Mouse (Mus musculus): ENCODE measurements around the gene Kcnmb1. TPM values are rescaled to one million over a fixed set of nuclear protein-coding genes. Genes with fewer than 3 reads are reported as not detected.

Kcnmb1 gene
- total and polyA plus RNA-seq, 3 experiments, result 0.04 to 0.49 (median 0.09) TPM

GRCm38 (mm10) chr11:34008214-34008613 lies 45.4 kb downstream of the Kcnmb1 start (continued):
- TF ChIP-seq ELF1 (IDR thresholded peaks at IDR 0.05; ENCODE audit: low read depth, low read length) (peak; percentile 95), MYC (IDR thresholded peaks at IDR 0.05; ENCODE audit: low read depth, low read length) (peak; percentile 86), RAD21 (IDR thresholded peaks at IDR 0.05; ENCODE audit: low read depth, low read length) (no peak), CHD2 (IDR thresholded peaks at IDR 0.05; ENCODE audit: low read length) (no peak), JUND (conservative IDR thresholded peaks at IDR 0.05; ENCODE audit: low read depth, low read length) (no peak; the same call in 1 of the 2 replicates), EP300 (IDR thresholded peaks at IDR 0.05; ENCODE audit: low read length) (no peak), MAZ (IDR thresholded peaks at IDR 0.05; ENCODE audit: low read depth, low read length) (no peak), NRF1 (IDR thresholded peaks at IDR 0.05; ENCODE audit: low read depth, low read length) (no peak), ZMIZ1 (IDR thresholded peaks at IDR 0.05; ENCODE audit: low read depth, low read length) (no peak), ZNF384 (IDR thresholded peaks at IDR 0.05; ENCODE audit: low read depth, low read length) (no peak)

- dilution Hi-C loops (cut with MboI; ENCODE audit: extremely low pct_ligation_motif_present, extremely low pct_unique_long_range_greater_than_20kb, low sequenced_read_pairs), result no loop called here
- H3K27me3 ChIP-seq (replicated peaks), result no peaks in the 10 kb centered on the region
- H3K36me3 ChIP-seq (replicated peaks in 1 of 2; ENCODE audit: control insufficient read depth in 1 of 2, insufficient read depth in 1 of 2, low read length in 1 of 2), result no peaks in the 10 kb centered on the region
- H3K9me3 ChIP-seq (replicated peaks; ENCODE audit: low read length), result peaks cover 5% of the 10 kb centered on the region
- H3K9ac ChIP-seq (ENCODE audit: insufficient read depth, low read depth), result peak overlapping the region; percentile 96
- in situ Hi-C loops (cut with MboI; ENCODE audit: low pct_ligation_motif_present, low pct_unique_long_range_greater_than_20kb, low sequenced_read_pairs), result loop anchor here (10.0 kb wide), 1 partner anchor 66 kb away; no protein-coding TSS in a partner anchor
- H3K4me2 ChIP-seq (ENCODE audit: insufficient read depth, low read depth, poor library complexity, severe bottlenecking), result peak overlapping the region; percentile 75
- H3K27ac ChIP-seq (ENCODE audit: insufficient read depth, low read depth), result peak overlapping the region; percentile 89
- peak overlapping the region; percentile 40 to 51 (median 46) for H3K4me3 ChIP-seq (replicated peaks in 1 of 3; ENCODE audit: low read depth in 2 of 3, low read length in 2 of 3, poor library complexity in 1 of 3)
- peaks cover 25 to 51% of the 10 kb centered on the region in 2 experiments for H3K4me1 ChIP-seq (ENCODE audit: control insufficient read depth in 1 of 2, insufficient read depth in 2 of 2)
- peak; percentile 94 for DNase-seq (ENCODE audit: extremely low read depth)
- H3K79me2 ChIP-seq (replicated peaks; ENCODE audit: control insufficient read depth, extremely low read depth, insufficient read depth, poor library complexity, severe bottlenecking), result no peaks in the 10 kb centered on the region
- TF ChIP-seq NRF1 (IDR thresholded peaks at IDR 0.05; ENCODE audit: low read depth, low read length), result no peak
- 0 out of 2 replicates have a peak, but pooled peaks have one; percentile 20 for TF ChIP-seq TBP (conservative IDR thresholded peaks at IDR 0.05; ENCODE audit: low read depth, low read length)
- TF ChIP-seq MAX (IDR thresholded peaks at IDR 0.05; ENCODE audit: low read length), result no peak
- TF ChIP-seq POLR2A (IDR thresholded peaks at IDR 0.05; ENCODE audit: low read depth, low read length), result 0 out of 2 replicates have a peak, but pooled peaks have one; percentile 14
- peak; percentile 16 for TF ChIP-seq USF2 (conservative IDR thresholded peaks at IDR 0.05; ENCODE audit: low read depth, low read length)
- no peak for TF ChIP-seq UBTF (IDR thresholded peaks at IDR 0.05; ENCODE audit: low read depth, low read length)
- no peak for TF ChIP-seq JUN (IDR thresholded peaks at IDR 0.05; ENCODE audit: insufficient read depth, low read depth, low read length)
- no peak for TF ChIP-seq USF1 (IDR thresholded peaks at IDR 0.05; ENCODE audit: low read depth, low read length)
- TF ChIP-seq MXI1 (IDR thresholded peaks at IDR 0.05; ENCODE audit: low read depth, low read length), result no peak
- TF ChIP-seq GABPA (IDR thresholded peaks at IDR 0.05; ENCODE audit: insufficient replicate concordance, low read depth, low read length), result no peak
- no peak for TF ChIP-seq ZMIZ1 (IDR thresholded peaks at IDR 0.05; ENCODE audit: low read depth, low read length)
- peak; percentile 51; the same call in 1 of the 2 replicates for TF ChIP-seq EP300 (IDR thresholded peaks at IDR 0.05; ENCODE audit: low read length)
- peak; percentile 39; the same call in 1 of the 2 replicates for TF ChIP-seq HCFC1 (IDR thresholded peaks at IDR 0.05; ENCODE audit: low read depth, low read length)
- TF ChIP-seq E2F4 (IDR thresholded peaks at IDR 0.05; ENCODE audit: insufficient replicate concordance, low read depth, low read length), result no peak
- TF ChIP-seq POLR2AphosphoS2 (IDR thresholded peaks at IDR 0.05; ENCODE audit: low read depth, low read length), result no peak
- TF ChIP-seq ZKSCAN1 (IDR thresholded peaks at IDR 0.05; ENCODE audit: borderline replicate concordance, low read depth, low read length), result no peak
- TF ChIP-seq NELFE (IDR thresholded peaks at IDR 0.05; ENCODE audit: low read depth, low read length), result no peak
- peak; percentile 36; the same call in 1 of the 2 replicates for TF ChIP-seq MEF2A (IDR thresholded peaks at IDR 0.05; ENCODE audit: borderline replicate concordance, low read depth, low read length)
- TF ChIP-seq ELF1 (IDR thresholded peaks at IDR 0.05; ENCODE audit: low read depth, low read length), result no peak; the same call in 1 of the 2 replicates
- TF ChIP-seq RAD21 (IDR thresholded peaks at IDR 0.05; ENCODE audit: low read depth, low read length), result peak; percentile 82
- no peak for TF ChIP-seq CHD2 (IDR thresholded peaks at IDR 0.05; ENCODE audit: low read length)
- no peak for TF ChIP-seq PAX5 (IDR thresholded peaks at IDR 0.05; ENCODE audit: low read length)
- no peak for TF ChIP-seq ZC3H11A (IDR thresholded peaks at IDR 0.05; ENCODE audit: low read depth, low read length)
- TF ChIP-seq MAFK (IDR thresholded peaks at IDR 0.05; ENCODE audit: insufficient replicate concordance, low read length), result no peak
- TF ChIP-seq SMC3 (IDR thresholded peaks at IDR 0.05; ENCODE audit: low read depth, low read length), result peak; percentile 95
- peak; percentile 67; the same call in 1 of the 2 replicates for TF ChIP-seq SIN3A (IDR thresholded peaks at IDR 0.05; ENCODE audit: low read length)
- TF ChIP-seq CHD1 (IDR thresholded peaks at IDR 0.05; ENCODE audit: low read depth, low read length), result 0 out of 2 replicates have a peak, but pooled peaks have one; percentile 34
- 0 out of 2 replicates have a peak, but pooled peaks have one; percentile 44 for TF ChIP-seq MAZ (IDR thresholded peaks at IDR 0.05; ENCODE audit: low read depth, low read length)
- TF ChIP-seq IRF4 (IDR thresholded peaks at IDR 0.05; ENCODE audit: low read depth, low read length), result peak; percentile 57; the same call in 1 of the 2 replicates
- TF ChIP-seq ZNF384 (IDR thresholded peaks at IDR 0.05; ENCODE audit: low read depth, low read length), result no peak
- peak; percentile 60; the same call in 1 of the 2 replicates for TF ChIP-seq ETS1 (conservative IDR thresholded peaks at IDR 0.05; ENCODE audit: low read depth, low read length)
- peak; percentile 58 for TF ChIP-seq JUND (conservative IDR thresholded peaks at IDR 0.05; ENCODE audit: low read depth, low read length)
- TF ChIP-seq RCOR1 (conservative IDR thresholded peaks at IDR 0.05; ENCODE audit: low read depth, low read length), result no peak
- TF ChIP-seq TCF12 (IDR thresholded peaks at IDR 0.05; ENCODE audit: low read depth, low read length), result peak; percentile 69; the same call in 1 of the 2 replicates
Measured at GRCm38 (mm10) chr11:34008702-34009101, 45.9 kb downstream of the Kcnmb1 start.

All from CH12.LX (cell line).